In genomic region chr4:150366510-150367208, GRCm38 (mm10) we compare ENCODE assay signal across 9 mouse cellular contexts.
DNase-seq lines count a peak whose midpoint lies in the region; ATAC-seq lines count a peak whose summit lies in the region.
"Had no signal": no experiment of that assay in that cellular context is flagged by ENCODE, and none has a peak within 500 bp of the region (broad histone marks: within the 10 kb centered on the region; RNA-seq: fewer than 3 reads in every experiment).

No protein-coding gene starts in this region.

- H3K27ac ChIP-seq in embryonic facial prominence, embryonic 11.5 days (replicated peaks; ENCODE audit: low read depth, low read length) = no peak overlapping the region
- no peak overlapping the region; the same call in 1 of the 2 replicates for H3K27ac ChIP-seq in embryonic facial prominence, embryonic 10.5 days (replicated peaks)
- peak overlapping the region; percentile 70 for H3K27ac ChIP-seq in heart, embryonic 12.5 days (ENCODE audit: poor library complexity, severe bottlenecking)
- H3K27ac ChIP-seq in hindbrain, embryonic 16.5 days (ENCODE audit: low read depth, low read length) = no peak overlapping the region

- H3K9ac ChIP-seq in embryonic facial prominence, embryonic 11.5 days (replicated peaks; ENCODE audit: low read length) = no peak overlapping the region
- H3K9ac ChIP-seq in heart, embryonic 12.5 days = no peak overlapping the region
- no peak overlapping the region for H3K9ac ChIP-seq in hindbrain, embryonic 16.5 days (ENCODE audit: low read depth, low read length)

- 58% methylated on average over 6 of the region's 6 CpGs for WGBS in embryonic facial prominence, embryonic 11.5 days
- WGBS in embryonic facial prominence, embryonic 10.5 days = 60% methylated on average over 6 of the region's 6 CpGs
- WGBS in heart, embryonic 12.5 days = 19% methylated on average over 6 of the region's 6 CpGs
- WGBS in hindbrain, embryonic 16.5 days = 63% methylated on average over 6 of the region's 6 CpGs

- peak; percentile 53 for DNase-seq in embryonic facial prominence, embryonic 11.5 days (ENCODE audit: low spot score)
- DNase-seq in embryonic facial prominence, embryonic 10.5 days (ENCODE audit: low spot score) = no peak
- peak; percentile 74 for DNase-seq in CD4-positive, CD25-positive, alpha-beta regulatory T cell, adult 2 months (ENCODE audit: low read depth, low spot score)
- DNase-seq in lung, postnatal 36 days = peak; percentile 51
- DNase-seq in frontal cortex, adult 2 months (ENCODE audit: extremely low spot score in 1 of 2, low spot score in 1 of 2) = no peak
- no peak for DNase-seq in right cerebral cortex, postnatal 14 days

- H3K9me3 ChIP-seq in embryonic facial prominence, embryonic 11.5 days (replicated peaks; ENCODE audit: control insufficient read depth, low read length) = no peaks in the 10 kb centered on the region
- H3K9me3 ChIP-seq in embryonic facial prominence, embryonic 10.5 days = no peaks in the 10 kb centered on the region
- no peaks in the 10 kb centered on the region for H3K9me3 ChIP-seq in heart, embryonic 12.5 days (replicated peaks)
- no peaks in the 10 kb centered on the region for H3K9me3 ChIP-seq in hindbrain, embryonic 16.5 days (ENCODE audit: control insufficient read depth, low read length)

- no peaks in the 10 kb centered on the region for H3K36me3 ChIP-seq in embryonic facial prominence, embryonic 11.5 days (replicated peaks; ENCODE audit: control insufficient read depth, insufficient read depth, low read depth, low read length)
- H3K36me3 ChIP-seq in embryonic facial prominence, embryonic 10.5 days (replicated peaks) = no peaks in the 10 kb centered on the region
- H3K36me3 ChIP-seq in heart, embryonic 12.5 days = no peaks in the 10 kb centered on the region
- H3K36me3 ChIP-seq in hindbrain, embryonic 16.5 days (ENCODE audit: control insufficient read depth, insufficient read depth, low read length) = no peaks in the 10 kb centered on the region

- H3K4me3 ChIP-seq in embryonic facial prominence, embryonic 11.5 days (ENCODE audit: low read depth, low read length) = no peak overlapping the region
- H3K4me3 ChIP-seq in embryonic facial prominence, embryonic 10.5 days = no peak overlapping the region
- no peak overlapping the region for H3K4me3 ChIP-seq in heart, embryonic 12.5 days
- no peak overlapping the region for H3K4me3 ChIP-seq in hindbrain, embryonic 16.5 days (ENCODE audit: low read length)
- H3K4me3 ChIP-seq: erythroblast, embryonic 14.5 days had no signal

- no peaks in the 10 kb centered on the region for H3K27me3 ChIP-seq in embryonic facial prominence, embryonic 11.5 days (ENCODE audit: control insufficient read depth, insufficient read depth, low read length)
- no peaks in the 10 kb centered on the region for H3K27me3 ChIP-seq in embryonic facial prominence, embryonic 10.5 days (replicated peaks; ENCODE audit: low read depth, poor library complexity, severe bottlenecking)
- no peaks in the 10 kb centered on the region for H3K27me3 ChIP-seq in heart, embryonic 12.5 days (replicated peaks)
- H3K27me3 ChIP-seq in hindbrain, embryonic 16.5 days (replicated peaks; ENCODE audit: control insufficient read depth, insufficient read depth, low read length) = no peaks in the 10 kb centered on the region

- no peaks in the 10 kb centered on the region; the same call in 1 of the 2 replicates for H3K4me1 ChIP-seq in embryonic facial prominence, embryonic 11.5 days (ENCODE audit: control insufficient read depth, insufficient read depth, low read length)
- H3K4me1 ChIP-seq in embryonic facial prominence, embryonic 10.5 days = peaks cover 65% of the 10 kb centered on the region
- peaks cover 52% of the 10 kb centered on the region for H3K4me1 ChIP-seq in heart, embryonic 12.5 days (replicated peaks)
- H3K4me1 ChIP-seq in hindbrain, embryonic 16.5 days (ENCODE audit: control insufficient read depth, insufficient read depth, low read depth, low read length) = peaks cover 26% of the 10 kb centered on the region

- 0 out of 2 replicates have a peak, but pooled peaks have one; percentile 56 for ATAC-seq in embryonic facial prominence, embryonic 11.5 days (replicated peaks; ENCODE audit: insufficient number of reproducible peaks, low FRiP score, low TSS enrichment, low read depth)
- ATAC-seq in heart, embryonic 12.5 days (ENCODE audit: insufficient number of reproducible peaks, low FRiP score) = peak; percentile 50
- no peak for ATAC-seq in hindbrain, embryonic 16.5 days

- H3K4me2 ChIP-seq in embryonic facial prominence, embryonic 11.5 days (ENCODE audit: low read depth, low read length) = no peak overlapping the region
- peak overlapping the region; percentile 45 for H3K4me2 ChIP-seq in heart, embryonic 12.5 days
- no peak overlapping the region for H3K4me2 ChIP-seq in hindbrain, embryonic 16.5 days (ENCODE audit: low read length)

Comparison
In these comparisons a context has a peak if more than half of its experiments do, and no peak if none do; other contexts are left out.
1. DNase-seq: peak in embryonic facial prominence, embryonic 11.5 days (single experiment), CD4-positive, CD25-positive, alpha-beta regulatory T cell, adult 2 months (single experiment) and lung, postnatal 36 days (single experiment); none in embryonic facial prominence, embryonic 10.5 days (single experiment), frontal cortex, adult 2 months (0 of 2) and right cerebral cortex, postnatal 14 days (single experiment).